Comparison of ENCODE assay signal across 18 mouse cellular contexts in the genomic region with DNA sequence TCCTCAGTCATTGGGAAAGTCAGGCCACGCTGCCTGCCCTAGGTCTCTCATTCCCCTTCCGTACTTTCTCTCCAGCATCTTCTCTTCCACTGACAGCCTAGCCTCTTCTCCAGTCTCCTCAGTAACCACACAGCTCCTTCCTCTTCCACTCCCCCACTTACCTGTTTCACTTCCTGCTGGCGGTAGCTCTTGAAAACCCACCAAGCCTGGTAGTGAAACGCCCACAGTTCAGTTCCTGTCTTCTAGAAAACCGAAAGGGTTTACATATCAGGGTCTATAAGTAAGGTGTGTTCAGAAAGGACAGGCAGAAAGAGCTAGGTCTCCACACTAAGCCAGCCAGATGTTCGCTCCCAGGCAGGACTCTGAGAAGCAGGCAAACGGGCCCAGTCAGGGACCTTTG. TPM values are rescaled to one million over a fixed set of nuclear protein-coding genes. Genes with fewer than 3 reads are reported as not detected.
DNase-seq lines count a peak whose midpoint lies in the region; ATAC-seq and TF ChIP-seq lines count a peak whose summit lies in the region.
"Had no signal": no experiment of that assay in that cellular context is flagged by ENCODE, and none has a peak within 500 bp of the region (broad histone marks: within the 10 kb centered on the region; RNA-seq: fewer than 3 reads in every experiment).

No protein-coding gene starts in this region.

- TF ChIP-seq CTCF in CH12.LX (conservative IDR thresholded peaks at IDR 0.05 in 1 of 2, IDR thresholded peaks at IDR 0.05 in 1 of 2; ENCODE audit: low read depth in 2 of 2, low read length in 2 of 2), result no peak

- peaks cover 25% of the 10 kb centered on the region for H3K27me3 ChIP-seq in CH12.LX (replicated peaks)
- no peaks in the 10 kb centered on the region for H3K27me3 ChIP-seq in splenic B cell, adult 2 months (ENCODE audit: control insufficient read depth, insufficient read depth, low read length, poor library complexity, severe bottlenecking)
- H3K27me3 ChIP-seq in intestine, embryonic 15.5 days (replicated peaks), result no peaks in the 10 kb centered on the region
- H3K27me3 ChIP-seq: hindbrain, embryonic 13.5 days; limb, embryonic 13.5 days; liver, embryonic 15.5 days; midbrain, embryonic 12.5 days had no signal

- no peaks in the 10 kb centered on the region for H3K36me3 ChIP-seq in CH12.LX (replicated peaks in 1 of 2; ENCODE audit: control insufficient read depth in 1 of 2, insufficient read depth in 1 of 2, low read length in 1 of 2)
- H3K36me3 ChIP-seq in splenic B cell, adult 2 months (ENCODE audit: control insufficient read depth, insufficient read depth, low read length, poor library complexity, severe bottlenecking), result no peaks in the 10 kb centered on the region; the same call in 1 of the 2 replicates
- no peaks in the 10 kb centered on the region for H3K36me3 ChIP-seq in intestine, embryonic 15.5 days
- H3K36me3 ChIP-seq: hindbrain, embryonic 13.5 days; limb, embryonic 13.5 days; liver, embryonic 15.5 days; midbrain, embryonic 12.5 days had no signal

- no peak overlapping the region for H3K27ac ChIP-seq in CH12.LX (ENCODE audit: insufficient read depth, low read depth)
- H3K27ac ChIP-seq in intestine, embryonic 15.5 days, result no peak overlapping the region
- H3K27ac ChIP-seq: hindbrain, embryonic 13.5 days; limb, embryonic 13.5 days; liver, embryonic 15.5 days; midbrain, embryonic 12.5 days had no signal

- TF ChIP-seq RAD21 in CH12.LX (IDR thresholded peaks at IDR 0.05; ENCODE audit: low read depth, low read length), result no peak

- peak overlapping the region; percentile 46 for H3K4me2 ChIP-seq in CH12.LX (ENCODE audit: insufficient read depth, low read depth, poor library complexity, severe bottlenecking)
- no peak overlapping the region for H3K4me2 ChIP-seq in intestine, embryonic 15.5 days (replicated peaks)
- H3K4me2 ChIP-seq: hindbrain, embryonic 13.5 days; limb, embryonic 13.5 days; liver, embryonic 15.5 days; midbrain, embryonic 12.5 days had no signal

- peak; percentile 74 for DNase-seq in CH12.LX (ENCODE audit: extremely low read depth)
- DNase-seq in induced T-regulatory cell, adult 2 months (ENCODE audit: low read depth), result peak; percentile 79
- peak; percentile 84 for DNase-seq in splenic B cell, adult 2 months (ENCODE audit: low read depth, low spot score)
- no peak for DNase-seq in embryo, embryonic 10.5 days (ENCODE audit: low spot score)
- DNase-seq in left cerebral cortex, adult 11 months (ENCODE audit: low spot score), result no peak
- no peak for DNase-seq in adrenal gland, adult 18-20 months (ENCODE audit: low spot score in 2 of 2)
- DNase-seq: adrenal gland, postnatal 10 days; cerebellum, adult 9-10 months; forebrain, postnatal 0 days; gastrocnemius, postnatal 36 days; kidney, adult 11 months; kidney, postnatal 10 days had no signal

- peak; percentile 89 for TF ChIP-seq EP300 in CH12.LX (IDR thresholded peaks at IDR 0.05; ENCODE audit: low read length)

- TF ChIP-seq POLR2A in CH12.LX (IDR thresholded peaks at IDR 0.05; ENCODE audit: low read depth, low read length), result 0 out of 2 replicates have a peak, but pooled peaks have one; percentile 25

- no peaks in the 10 kb centered on the region for H3K79me2 ChIP-seq in CH12.LX (replicated peaks; ENCODE audit: control insufficient read depth, extremely low read depth, insufficient read depth, poor library complexity, severe bottlenecking)

- no peak for ATAC-seq in intestine, embryonic 15.5 days
- ATAC-seq: forebrain, postnatal 0 days had no signal

- dilution Hi-C loops in CH12.LX (cut with MboI; ENCODE audit: extremely low pct_ligation_motif_present, extremely low pct_unique_long_range_greater_than_20kb, low sequenced_read_pairs), result no loop called here

- in situ Hi-C loops in CH12.LX (cut with MboI; ENCODE audit: low pct_ligation_motif_present, low pct_unique_long_range_greater_than_20kb, low sequenced_read_pairs), result no loop called here

- H3K9me3 ChIP-seq in CH12.LX (replicated peaks; ENCODE audit: low read length), result no peaks in the 10 kb centered on the region
- H3K9me3 ChIP-seq in intestine, embryonic 15.5 days, result no peaks in the 10 kb centered on the region
- H3K9me3 ChIP-seq: hindbrain, embryonic 13.5 days; limb, embryonic 13.5 days; liver, embryonic 15.5 days; midbrain, embryonic 12.5 days had no signal

- H3K4me1 ChIP-seq in CH12.LX (ENCODE audit: control insufficient read depth in 1 of 2, insufficient read depth in 2 of 2), result peaks cover 20 to 34% of the 10 kb centered on the region in 2 experiments
- no peaks in the 10 kb centered on the region for H3K4me1 ChIP-seq in intestine, embryonic 15.5 days (replicated peaks)
- H3K4me1 ChIP-seq: limb, embryonic 13.5 days; liver, embryonic 15.5 days; midbrain, embryonic 12.5 days had no signal

- 78% methylated on average over 7 of the region's 7 CpGs for WGBS in intestine, embryonic 15.5 days

- H3K4me3 ChIP-seq in CH12.LX (replicated peaks in 1 of 3; ENCODE audit: low read depth in 2 of 3, low read length in 2 of 3, poor library complexity in 1 of 3), result no peak overlapping the region
- H3K4me3 ChIP-seq in intestine, embryonic 15.5 days (replicated peaks), result no peak overlapping the region
- H3K4me3 ChIP-seq: hindbrain, embryonic 13.5 days; limb, embryonic 13.5 days; liver, embryonic 15.5 days; midbrain, embryonic 12.5 days; myocyte had no signal

- H3K9ac ChIP-seq in CH12.LX (ENCODE audit: insufficient read depth, low read depth), result no peak overlapping the region
- H3K9ac ChIP-seq in intestine, embryonic 15.5 days, result no peak overlapping the region
- H3K9ac ChIP-seq: forebrain, postnatal 0 days; hindbrain, embryonic 13.5 days; limb, embryonic 13.5 days; liver, embryonic 15.5 days; midbrain, embryonic 12.5 days had no signal

TF ChIP-seq in CH12.LX, 34 proteins besides CTCF, POLR2A, EP300 and RAD21 (continues in another document):
- TF ChIP-seq TCF12 (IDR thresholded peaks at IDR 0.05; ENCODE audit: low read depth, low read length) (0 out of 2 replicates have a peak, but pooled peaks have one; percentile 41), ZNF384 (IDR thresholded peaks at IDR 0.05; ENCODE audit: low read depth, low read length) (no peak), ETS1 (conservative IDR thresholded peaks at IDR 0.05; ENCODE audit: low read depth, low read length) (peak; percentile 17; the same call in 1 of the 2 replicates), USF1 (IDR thresholded peaks at IDR 0.05; ENCODE audit: low read depth, low read length) (no peak), E2F4 (IDR thresholded peaks at IDR 0.05; ENCODE audit: insufficient replicate concordance, low read depth, low read length) (no peak), JUND (conservative IDR thresholded peaks at IDR 0.05; ENCODE audit: low read depth, low read length) (no peak), PAX5 (IDR thresholded peaks at IDR 0.05; ENCODE audit: low read length) (no peak), NELFE (IDR thresholded peaks at IDR 0.05; ENCODE audit: low read depth, low read length) (no peak), SMC3 (IDR thresholded peaks at IDR 0.05; ENCODE audit: low read depth, low read length) (no peak), MYC (IDR thresholded peaks at IDR 0.05; ENCODE audit: low read depth, low read length) (0 out of 2 replicates have a peak, but pooled peaks have one; percentile 41), SIN3A (IDR thresholded peaks at IDR 0.05; ENCODE audit: low read length) (no peak), MAFK (IDR thresholded peaks at IDR 0.05; ENCODE audit: insufficient replicate concordance, low read length) (0 out of 2 replicates have a peak, but pooled peaks have one; percentile 39), UBTF (IDR thresholded peaks at IDR 0.05; ENCODE audit: low read depth, low read length) (no peak), CHD1 (IDR thresholded peaks at IDR 0.05; ENCODE audit: low read depth, low read length) (no peak), BHLHE40 (IDR thresholded peaks at IDR 0.05; ENCODE audit: low read depth, low read length) (no peak), ELF1 (IDR thresholded peaks at IDR 0.05; ENCODE audit: low read depth, low read length) (peak; percentile 61), MEF2A (IDR thresholded peaks at IDR 0.05; ENCODE audit: borderline replicate concordance, low read depth, low read length) (no peak), HCFC1 (IDR thresholded peaks at IDR 0.05; ENCODE audit: low read depth, low read length) (no peak), ZKSCAN1 (IDR thresholded peaks at IDR 0.05; ENCODE audit: borderline replicate concordance, low read depth, low read length) (no peak), JUN (IDR thresholded peaks at IDR 0.05; ENCODE audit: insufficient read depth, low read depth, low read length) (no peak), ZMIZ1 (IDR thresholded peaks at IDR 0.05; ENCODE audit: low read depth, low read length) (no peak), ZC3H11A (IDR thresholded peaks at IDR 0.05; ENCODE audit: low read depth, low read length) (no peak), TBP (conservative IDR thresholded peaks at IDR 0.05; ENCODE audit: low read depth, low read length) (peak; percentile 63), CHD2 (IDR thresholded peaks at IDR 0.05; ENCODE audit: low read length) (peak; percentile 71), USF2 (conservative IDR thresholded peaks at IDR 0.05; ENCODE audit: low read depth, low read length) (no peak)

RNA-seq across cellular contexts. Expression of a gene that starts 7.0 kb away (rescaled TPM):
- total RNA-seq in CH12.LX (2012; rRNA removed) (30.9 and 40.5 TPM in 2 replicates), CH12.LX (2014; rRNA removed) (19.4 and 25.2 TPM in 2 replicates)
- 39.6 and 44.0 TPM in 2 replicates for polyA plus RNA-seq in CH12.LX (2012; ENCODE audit: insufficient read length, low read depth)
- polyA plus RNA-seq in intestine, embryonic 15.5 days (2015; fragmentation: Nextera tagmentation; extraction: Ambion mirVana), result 18.5 and 21.1 TPM in 2 replicates
- total RNA-seq in adrenal gland, adult 18-20 months (2021), result 10 to 100 TPM; 20.9 to 24.6 TPM

RNA-seq across cellular contexts. Expression of a gene that starts 29.1 kb away (rescaled TPM):
- total RNA-seq in CH12.LX (2012; rRNA removed) (893 and 1,222 TPM in 2 replicates), CH12.LX (2014; rRNA removed) (1,100 and 1,160 TPM in 2 replicates)
- 2,181 and 2,430 TPM in 2 replicates for polyA plus RNA-seq in CH12.LX (2012; ENCODE audit: insufficient read length, low read depth)
- 381 and 414 TPM in 2 replicates for polyA plus RNA-seq in intestine, embryonic 15.5 days (2015; fragmentation: Nextera tagmentation; extraction: Ambion mirVana)
- total RNA-seq in adrenal gland, adult 18-20 months (2021), result 100 to 1,000 TPM; 254 to 336 TPM

RNA-seq across cellular contexts. Expression of a gene that starts 41.9 kb away (rescaled TPM):
- total RNA-seq in CH12.LX (2012; rRNA removed), result 489 and 641 TPM in 2 replicates
- total RNA-seq in CH12.LX (2014; rRNA removed), result 649 and 722 TPM in 2 replicates
- 847 and 914 TPM in 2 replicates for polyA plus RNA-seq in CH12.LX (2012; ENCODE audit: insufficient read length, low read depth)
- 172 and 184 TPM in 2 replicates for polyA plus RNA-seq in intestine, embryonic 15.5 days (2015; fragmentation: Nextera tagmentation; extraction: Ambion mirVana)
- 10 to 100 TPM; 53.3 to 68.6 TPM for total RNA-seq in adrenal gland, adult 18-20 months (2021)

RNA-seq across cellular contexts. Expression of a gene that starts 58.1 kb away (rescaled TPM):
- total RNA-seq in CH12.LX (2012; rRNA removed) (46.6 and 46.7 TPM in 2 replicates), CH12.LX (2014; rRNA removed) (39.0 and 41.1 TPM in 2 replicates)
- 59.5 and 60.2 TPM in 2 replicates for polyA plus RNA-seq in CH12.LX (2012; ENCODE audit: insufficient read length, low read depth)
- polyA plus RNA-seq in intestine, embryonic 15.5 days (2015; fragmentation: Nextera tagmentation; extraction: Ambion mirVana), result 38.2 and 42.6 TPM in 2 replicates
- total RNA-seq in adrenal gland, adult 18-20 months (2021), result 10 to 100 TPM; 30.0 to 47.2 TPM

Comparison
In these comparisons a context has a peak if more than half of its experiments do, and no peak if none do; other contexts are left out.
1. DNase-seq: peak in CH12.LX (single experiment), induced T-regulatory cell, adult 2 months (single experiment) and splenic B cell, adult 2 months (single experiment); none in embryo, embryonic 10.5 days (single experiment), left cerebral cortex, adult 11 months (single experiment) and adrenal gland, adult 18-20 months (0 of 2).
2. RNA of a gene that starts 41.9 kb away (total RNA-seq): 489 to 722 TPM in CH12.LX; 53.3 to 68.6 TPM in adrenal gland, adult 18-20 months; every median in the first group is over 4 times any median in the second.